Mouse (Mus musculus) CD4-positive, CD25-positive, alpha-beta regulatory T cell, adult 4 months (primary cell): ENCODE measurements around the gene Disp2. TPM values are rescaled to one million over a fixed set of nuclear protein-coding genes. Genes with fewer than 3 reads are reported as not detected.

Source experiments
- ATAC-seq: one replicate; pipeline ENCODE4 v1.8.0; 2017
- polyA plus RNA-seq, 2 experiments: library from polyadenylated mRNA; unstranded; fragments of 100-300 nt; shearing (Covaris generic); gene quantifications; one replicate each; pipeline ENCODE4 v1.2.1; 2017

The Disp2 gene
- polyA plus RNA-seq, 2 experiments from 2014 or later = not detected

GRCm38 (mm10) chr2:118760311-118761025 lies 19.1 kb upstream of the Disp2 start:
- ATAC-seq = no peak

GRCm38 (mm10) chr2:118761358-118761757 lies 18.2 kb upstream of the Disp2 start:
- ATAC-seq = no peak

- ATAC-seq = peak; percentile 67
Measured at GRCm38 (mm10) chr2:118761906-118762783, 17.4 kb upstream of the Disp2 start, which contains the start of gene Ccdc9b. TSS of gene Ccdc9b (minus strand) at chr2:118762661.

- no peak for ATAC-seq
Measured at GRCm38 (mm10) chr2:118762784-118763148, 16.8 kb upstream of the Disp2 start.

GRCm38 (mm10) chr2:118763469-118763868 lies 16.1 kb upstream of the Disp2 start:
- ATAC-seq = no peak

- no peak for ATAC-seq
Measured at GRCm38 (mm10) chr2:118764094-118764831, 15.3 kb upstream of the Disp2 start.

- ATAC-seq = no peak
Measured at GRCm38 (mm10) chr2:118764875-118765274, 14.6 kb upstream of the Disp2 start.

- no peak for ATAC-seq
Measured at GRCm38 (mm10) chr2:118766041-118767033, 13.2 kb upstream of the Disp2 start.

GRCm38 (mm10) chr2:118772158-118772874 lies 7.2 kb upstream of the Disp2 start, which contains the start of gene Phgr1:
TSS of gene Phgr1 (plus strand) at chr2:118772769.
- ATAC-seq = no peak

- no peak for ATAC-seq
Measured at GRCm38 (mm10) chr2:118774536-118774935, 5.0 kb upstream of the Disp2 start.

GRCm38 (mm10) chr2:118775396-118775795 lies 4.1 kb upstream of the Disp2 start:
- ATAC-seq = no peak

GRCm38 (mm10) chr2:118775846-118776245 lies 3.7 kb upstream of the Disp2 start:
- ATAC-seq = no peak

- ATAC-seq = no peak
Measured at GRCm38 (mm10) chr2:118776295-118776694, 3.2 kb upstream of the Disp2 start.

GRCm38 (mm10) chr2:118778418-118778817 lies 1.1 kb upstream of the Disp2 start:
- ATAC-seq = no peak

- no peak for ATAC-seq
Measured at GRCm38 (mm10) chr2:118779065-118779464, 454 bp upstream of the Disp2 start.

- no peak for ATAC-seq
Measured at GRCm38 (mm10) chr2:118781115-118781514, 1.6 kb downstream of the Disp2 start.

- no peak for ATAC-seq
Measured at GRCm38 (mm10) chr2:118782303-118782702, 2.8 kb downstream of the Disp2 start.

GRCm38 (mm10) chr2:118783093-118783492 lies 3.6 kb downstream of the Disp2 start:
- no peak for ATAC-seq

GRCm38 (mm10) chr2:118783663-118784062 lies 4.1 kb downstream of the Disp2 start:
- no peak for ATAC-seq

GRCm38 (mm10) chr2:118786525-118786924 lies 7.0 kb downstream of the Disp2 start:
- no peak for ATAC-seq

- ATAC-seq = no peak
Measured at GRCm38 (mm10) chr2:118789501-118789900, 10.0 kb downstream of the Disp2 start.
